Mouse (Mus musculus): ENCODE results near the gene Cwc25. TPM values are rescaled to one million over a fixed set of nuclear protein-coding genes. Genes with fewer than 3 reads are reported as not detected.

The Cwc25 gene
- polyA plus RNA-seq, 1 experiment, result 8.5 TPM

GRCm38 (mm10) chr11:97810970-97811369, 44.6 kb upstream of the Cwc25 start:
- DNase-seq, result peak; percentile 17
- Histone ChIP-seq H3K27ac (ENCODE audit: insufficient read depth, low read depth, low read length) (peak overlapping the region; percentile 57; the same call in 1 of the 2 replicates), H3K36me3 (ENCODE audit: control insufficient read depth, insufficient read depth, low read length) (no peaks in the 10 kb centered on the region; the same call in 1 of the 2 replicates), H3K4me1 (ENCODE audit: control insufficient read depth, insufficient read depth, low read length) (peaks cover 87% of the 10 kb centered on the region), H3K4me3 (ENCODE audit: insufficient read depth, low read depth, low read length) (no peak overlapping the region), H3K27me3 (replicated peaks; ENCODE audit: control insufficient read depth, insufficient read depth, low read length) (no peaks in the 10 kb centered on the region)
- 30% methylated on average over 3 of the region's 3 CpGs for WGBS
- TF ChIP-seq POLR2A (IDR thresholded peaks at IDR 0.05; ENCODE audit: low read depth, low read length) (no peak), CTCF (conservative IDR thresholded peaks at IDR 0.05; ENCODE audit: insufficient read depth, insufficient read length, low read depth, low read length) (no peak)

DNA sequence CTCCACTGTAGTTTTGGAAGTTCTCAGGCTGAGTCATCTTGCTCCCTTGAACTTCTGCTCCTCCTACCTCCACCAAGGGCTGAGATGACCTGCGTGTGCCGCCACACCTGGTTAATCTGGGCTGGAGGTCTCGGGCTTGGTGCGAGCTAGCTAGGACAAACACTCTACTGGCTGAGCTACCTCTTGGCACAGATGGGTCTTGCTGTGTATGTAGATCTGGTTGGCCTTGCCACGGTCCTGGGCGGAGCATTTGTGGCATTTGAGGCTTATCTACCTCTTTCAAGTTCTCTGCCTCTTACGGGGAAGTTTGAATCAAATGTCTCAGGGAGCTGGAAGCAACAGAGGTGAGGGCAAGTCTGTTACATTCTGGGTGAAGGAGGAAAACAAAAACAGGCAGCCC, 44.0 kb upstream of the Cwc25 start:
- H3K27ac ChIP-seq (ENCODE audit: insufficient read depth, low read depth, low read length), result peak overlapping the region; percentile 53; the same call in 1 of the 2 replicates
- peak; percentile 69 for DNase-seq
- TF ChIP-seq CTCF (conservative IDR thresholded peaks at IDR 0.05; ENCODE audit: insufficient read depth, insufficient read length, low read depth, low read length) (no peak), POLR2A (IDR thresholded peaks at IDR 0.05; ENCODE audit: low read depth, low read length) (no peak)

DNA sequence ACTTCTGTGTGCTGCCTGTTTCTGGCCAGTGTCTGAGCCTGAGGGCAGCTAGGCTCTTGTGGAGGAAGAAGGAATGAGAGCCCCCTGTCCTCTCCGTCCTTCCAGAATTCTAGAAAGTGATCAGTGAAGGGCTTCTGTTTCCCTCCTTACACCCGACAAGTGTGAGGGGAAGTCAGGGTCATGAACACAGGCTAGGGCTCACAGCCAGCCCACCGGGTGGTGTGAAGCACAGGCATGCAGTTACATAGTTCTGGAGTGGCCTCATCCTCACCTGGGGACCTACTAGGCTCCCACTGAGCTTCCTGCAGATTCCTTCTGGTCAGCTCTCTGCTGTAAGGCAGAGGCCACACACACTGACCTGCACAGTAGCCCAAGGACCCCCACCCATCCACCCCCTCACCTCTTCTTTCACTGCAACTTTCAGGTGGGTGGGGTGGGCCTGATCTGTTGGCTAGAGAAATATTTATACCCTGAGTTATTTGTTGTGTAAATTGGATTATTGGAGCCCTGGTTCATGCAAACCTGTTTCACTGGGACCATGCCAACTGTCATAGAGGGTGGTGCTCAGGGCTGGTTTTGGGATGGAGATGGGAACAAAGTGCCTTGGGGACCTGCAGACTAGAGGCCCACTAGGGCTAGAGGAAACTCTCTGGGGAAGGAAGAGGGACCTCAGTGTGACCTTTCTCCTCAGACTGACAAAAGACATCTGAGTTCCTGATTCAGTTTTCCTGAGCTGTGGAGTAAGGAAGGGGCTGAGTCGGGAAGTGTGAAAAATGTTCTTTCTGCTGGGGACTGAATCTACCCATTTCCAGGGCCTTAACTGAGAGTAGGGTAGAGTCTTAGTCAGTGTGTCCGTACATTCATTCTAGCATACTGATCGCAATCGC, 43.1 kb upstream of the Cwc25 start:
- 41% methylated on average over 7 of the region's 7 CpGs for WGBS
- H3K4me3 ChIP-seq (ENCODE audit: insufficient read depth, low read depth, low read length), result no peak overlapping the region
- no peaks in the 10 kb centered on the region for H3K27me3 ChIP-seq (replicated peaks; ENCODE audit: control insufficient read depth, insufficient read depth, low read length)
- peaks cover 84% of the 10 kb centered on the region for H3K4me1 ChIP-seq (ENCODE audit: control insufficient read depth, insufficient read depth, low read length)
- TF ChIP-seq POLR2A (IDR thresholded peaks at IDR 0.05; ENCODE audit: low read depth, low read length) (no peak), CTCF (conservative IDR thresholded peaks at IDR 0.05; ENCODE audit: insufficient read depth, insufficient read length, low read depth, low read length) (no peak)
- DNase-seq, result peak; percentile 55
- H3K27ac ChIP-seq (ENCODE audit: insufficient read depth, low read depth, low read length), result peak overlapping the region; percentile 62
- H3K36me3 ChIP-seq (ENCODE audit: control insufficient read depth, insufficient read depth, low read length), result no peaks in the 10 kb centered on the region; the same call in 1 of the 2 replicates

More for the DNA sequence above, 44.0 kb upstream of the Cwc25 start:
- H3K36me3 ChIP-seq (ENCODE audit: control insufficient read depth, insufficient read depth, low read length), result no peaks in the 10 kb centered on the region; the same call in 1 of the 2 replicates
- WGBS, result 27% methylated on average over 7 of the region's 7 CpGs
- no peaks in the 10 kb centered on the region for H3K27me3 ChIP-seq (replicated peaks; ENCODE audit: control insufficient read depth, insufficient read depth, low read length)
- H3K4me1 ChIP-seq (ENCODE audit: control insufficient read depth, insufficient read depth, low read length), result peaks cover 86% of the 10 kb centered on the region
- no peak overlapping the region for H3K4me3 ChIP-seq (ENCODE audit: insufficient read depth, low read depth, low read length)

- WGBS, result 17% methylated on average over 5 of the region's 5 CpGs
- Histone ChIP-seq H3K4me3 (ENCODE audit: insufficient read depth, low read depth, low read length) (no peak overlapping the region), H3K4me1 (ENCODE audit: control insufficient read depth, insufficient read depth, low read length) (peaks cover 82% of the 10 kb centered on the region), H3K27ac (ENCODE audit: insufficient read depth, low read depth, low read length) (peak overlapping the region; percentile 62), H3K36me3 (ENCODE audit: control insufficient read depth, insufficient read depth, low read length) (no peaks in the 10 kb centered on the region; the same call in 1 of the 2 replicates), H3K27me3 (replicated peaks; ENCODE audit: control insufficient read depth, insufficient read depth, low read length) (no peaks in the 10 kb centered on the region)
- TF ChIP-seq POLR2A (IDR thresholded peaks at IDR 0.05; ENCODE audit: low read depth, low read length), result no peak
- TF ChIP-seq CTCF (conservative IDR thresholded peaks at IDR 0.05; ENCODE audit: insufficient read depth, insufficient read length, low read depth, low read length), result no peak
- DNase-seq, result peak; percentile 76
These were observed 42.4 kb upstream of the Cwc25 start for GRCm38 (mm10) chr11:97808621-97809234.

- Histone ChIP-seq H3K27me3 (replicated peaks; ENCODE audit: control insufficient read depth, insufficient read depth, low read length) (no peaks in the 10 kb centered on the region), H3K4me1 (ENCODE audit: control insufficient read depth, insufficient read depth, low read length) (peaks cover 77% of the 10 kb centered on the region), H3K27ac (ENCODE audit: insufficient read depth, low read depth, low read length) (peak overlapping the region; percentile 91), H3K4me3 (ENCODE audit: insufficient read depth, low read depth, low read length) (no peak overlapping the region), H3K36me3 (ENCODE audit: control insufficient read depth, insufficient read depth, low read length) (no peaks in the 10 kb centered on the region; the same call in 1 of the 2 replicates)
- 43% methylated on average over 2 of the region's 2 CpGs for WGBS
- no peak for TF ChIP-seq CTCF (conservative IDR thresholded peaks at IDR 0.05; ENCODE audit: insufficient read depth, insufficient read length, low read depth, low read length)
- no peak for TF ChIP-seq POLR2A (IDR thresholded peaks at IDR 0.05; ENCODE audit: low read depth, low read length)
- DNase-seq, result peak; percentile 87
These were observed 41.7 kb upstream of the Cwc25 start for GRCm38 (mm10) chr11:97808093-97808492.

- peaks cover 73% of the 10 kb centered on the region for H3K4me1 ChIP-seq (ENCODE audit: control insufficient read depth, insufficient read depth, low read length)
- no peak for TF ChIP-seq CTCF (conservative IDR thresholded peaks at IDR 0.05; ENCODE audit: insufficient read depth, insufficient read length, low read depth, low read length)
- TF ChIP-seq POLR2A (IDR thresholded peaks at IDR 0.05; ENCODE audit: low read depth, low read length), result no peak
- no peak overlapping the region for H3K4me3 ChIP-seq (ENCODE audit: insufficient read depth, low read depth, low read length)
- whole genome bisulfite sequencing, result 19% methylated on average over 6 of the region's 6 CpGs
- DNase-seq, result no peak
- H3K27me3 ChIP-seq (replicated peaks; ENCODE audit: control insufficient read depth, insufficient read depth, low read length), result no peaks in the 10 kb centered on the region
- H3K36me3 ChIP-seq (ENCODE audit: control insufficient read depth, insufficient read depth, low read length), result no peaks in the 10 kb centered on the region; the same call in 1 of the 2 replicates
- H3K27ac ChIP-seq (ENCODE audit: insufficient read depth, low read depth, low read length), result peak overlapping the region; percentile 91
These were observed 41.3 kb upstream of the Cwc25 start for GRCm38 (mm10) chr11:97807626-97808025.

GRCm38 (mm10) chr11:97806613-97806964, 40.2 kb upstream of the Cwc25 start:
- TF ChIP-seq POLR2A (IDR thresholded peaks at IDR 0.05; ENCODE audit: low read depth, low read length) (no peak), CTCF (conservative IDR thresholded peaks at IDR 0.05; ENCODE audit: insufficient read depth, insufficient read length, low read depth, low read length) (no peak)
- DNase-seq, result no peak
- WGBS, result 51% methylated on average over 7 of the region's 7 CpGs
- no peak overlapping the region for H3K4me3 ChIP-seq (ENCODE audit: insufficient read depth, low read depth, low read length)
- peaks cover 74% of the 10 kb centered on the region for H3K4me1 ChIP-seq (ENCODE audit: control insufficient read depth, insufficient read depth, low read length)
- H3K27me3 ChIP-seq (replicated peaks; ENCODE audit: control insufficient read depth, insufficient read depth, low read length), result no peaks in the 10 kb centered on the region
- 0 out of 2 replicates have a peak overlapping the region, but pooled peaks have one; percentile 36 for H3K27ac ChIP-seq (ENCODE audit: insufficient read depth, low read depth, low read length)
- no peaks in the 10 kb centered on the region for H3K36me3 ChIP-seq (ENCODE audit: control insufficient read depth, insufficient read depth, low read length)
